Mouse (Mus musculus): ENCODE results near the gene Inpp4b.

DNA sequence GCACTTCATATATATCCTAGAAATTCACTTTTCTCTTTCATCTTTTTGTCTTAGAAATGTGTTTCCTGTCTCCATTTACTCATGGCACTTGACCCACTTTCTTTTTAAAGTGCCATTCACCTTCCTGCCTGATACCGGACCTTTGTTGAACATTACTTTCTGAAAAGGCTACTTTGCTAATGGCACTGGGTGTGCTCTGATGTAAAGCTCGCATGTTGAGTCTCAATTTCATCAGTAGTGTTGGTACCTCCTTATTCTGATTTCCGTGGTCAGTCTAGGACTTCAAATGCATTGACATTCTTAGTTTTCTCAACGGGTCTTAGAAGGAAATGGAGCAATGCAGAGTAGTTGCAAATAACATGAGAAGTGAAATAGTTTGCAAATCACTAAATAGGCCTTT, 266.7 kb downstream of the Inpp4b start:
- TF ChIP-seq CTCF (conservative IDR thresholded peaks at IDR 0.05; ENCODE audit: insufficient read depth, insufficient read length, low read depth, low read length) (no peak), POLR2A (IDR thresholded peaks at IDR 0.05; ENCODE audit: low read depth, low read length) (no peak)
